Mouse (Mus musculus) frontal cortex, postnatal 36 days (tissue): Measurements from ENCODE around the gene Tbx20.
A peak's percentile ranks its signal among the peaks of the same experiment; 100 is the strongest.

Experiments used
- DNase-seq, 2 experiments: peaks; one replicate each; pipeline ENCODE4 v3.0.0; 2022; ENCODE audit warnings: low spot score in 2 of 2

The Tbx20 gene

DNA sequence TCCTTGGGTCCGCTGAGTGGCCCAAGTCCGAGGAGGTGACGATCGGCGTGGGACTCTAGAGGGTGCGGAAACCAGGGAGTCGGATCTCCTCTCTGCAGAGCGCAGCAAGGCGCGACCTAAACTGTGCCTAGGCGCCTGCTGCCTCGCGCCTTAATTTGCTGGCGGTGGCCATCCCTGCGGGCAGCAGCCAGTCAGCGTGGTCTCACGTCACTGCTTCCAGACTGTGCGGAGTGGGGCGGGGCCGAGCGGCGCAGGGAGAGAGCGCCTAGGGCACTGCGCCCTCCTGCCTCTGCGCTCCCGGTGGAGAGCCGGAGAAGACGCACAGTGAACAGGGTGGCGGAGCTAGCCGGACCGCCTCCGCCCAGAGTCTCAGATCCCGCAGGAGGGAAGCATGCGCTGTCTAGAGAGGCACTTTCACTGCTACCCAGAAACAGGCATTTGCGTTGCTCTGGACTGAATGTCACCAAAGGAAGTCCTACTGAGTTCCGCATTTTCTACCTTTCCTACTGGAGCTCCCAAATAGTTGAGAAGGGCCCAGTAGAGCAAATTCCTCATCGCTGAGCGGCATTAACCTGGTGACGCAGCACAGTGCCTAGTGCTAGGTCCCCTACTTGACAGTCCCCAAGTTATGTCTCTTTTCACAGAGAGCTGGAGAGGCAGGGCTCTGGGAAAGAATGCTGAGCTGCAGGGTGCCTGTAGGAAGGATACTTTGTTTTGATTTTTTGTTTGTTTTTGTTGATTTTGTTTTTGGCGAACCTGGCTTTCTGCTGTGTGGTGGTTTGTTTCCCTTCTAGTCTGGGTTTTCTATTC is at the start of gene Tbx20:
TSS of gene Tbx20 (minus strand) at position 144 of the 810 bp plus-strand sequence.
- no peak for DNase-seq

DNA sequence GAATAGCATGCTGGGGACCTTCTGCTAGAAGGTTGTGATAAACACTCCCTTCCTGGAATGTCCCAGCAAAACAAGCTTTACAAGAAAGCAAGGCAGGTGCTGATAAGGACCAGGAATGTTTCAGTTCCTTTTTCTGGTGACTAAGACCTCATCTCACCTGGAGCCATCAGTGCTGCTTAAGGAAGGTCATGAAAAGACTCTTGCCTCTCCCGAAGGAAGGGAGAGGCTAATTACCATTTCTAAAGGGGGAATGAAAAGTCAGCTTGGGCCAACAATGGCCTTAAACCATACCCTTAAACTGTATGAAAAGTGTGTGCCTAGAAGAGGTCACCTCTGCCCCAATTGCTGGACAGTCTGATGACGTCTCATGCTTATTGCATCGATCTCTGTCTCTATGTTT is 44.4 kb upstream of the Tbx20 start:
- DNase-seq: no peak

DNA sequence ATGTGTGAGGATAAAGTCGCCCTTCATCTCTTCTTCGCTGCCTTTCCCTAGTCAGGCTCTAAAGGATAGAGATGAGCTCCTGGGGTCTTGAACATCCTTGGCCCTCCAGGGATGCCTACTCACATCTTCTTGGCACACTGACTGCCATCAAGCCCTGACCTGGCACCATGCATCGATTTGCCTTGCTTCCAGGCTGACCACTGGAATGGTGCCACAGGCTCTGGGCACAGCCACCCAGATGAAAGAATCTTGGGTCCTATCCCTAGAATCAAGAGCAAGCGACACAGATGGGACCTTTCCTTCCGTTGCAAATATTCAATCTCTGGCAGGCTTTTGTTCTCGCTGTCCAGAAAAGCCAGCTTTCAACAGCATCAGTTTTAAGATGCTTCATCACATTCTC is 38.4 kb upstream of the Tbx20 start:
- no peak for DNase-seq

DNA sequence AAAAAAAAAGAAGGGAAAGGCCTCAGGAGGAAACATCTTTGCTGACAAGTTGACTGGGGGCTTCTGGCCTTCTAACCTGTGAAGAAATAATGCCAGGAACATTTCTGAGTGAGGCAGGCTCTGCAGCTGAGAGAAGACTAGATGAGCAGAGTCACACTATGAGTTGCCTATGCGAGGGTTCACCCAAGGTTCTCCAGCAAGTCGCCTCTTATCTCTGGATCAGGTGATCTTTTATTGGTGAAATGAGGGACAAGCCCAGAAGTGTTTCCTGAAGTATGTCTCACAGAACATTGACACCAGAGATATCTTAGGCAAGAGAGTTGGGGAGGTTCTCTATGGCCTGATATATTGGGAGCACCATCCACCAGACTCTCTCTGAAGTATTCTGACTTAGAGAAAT is 18.0 kb upstream of the Tbx20 start:
- DNase-seq: no peak

DNA sequence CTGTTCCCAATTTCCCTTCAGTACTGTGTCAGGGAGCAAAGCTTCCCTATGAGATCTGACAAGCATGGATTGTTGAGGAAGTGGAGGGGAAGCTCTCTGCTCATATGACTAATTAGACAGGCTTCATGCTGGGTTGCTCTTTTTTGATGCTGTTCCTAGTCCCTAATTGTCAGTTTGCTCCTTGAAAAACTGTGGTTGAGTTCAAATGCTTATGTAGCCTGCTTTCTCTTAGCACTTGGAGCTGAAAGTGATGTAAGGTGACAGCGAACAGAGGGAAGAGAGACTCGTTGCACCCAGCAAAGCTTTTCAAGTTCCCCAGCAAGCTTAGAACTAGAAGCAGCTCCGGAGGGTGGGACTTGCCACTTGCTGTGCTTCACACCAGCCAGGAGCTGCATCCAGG is 15.3 kb upstream of the Tbx20 start:
- no peak for DNase-seq

DNA sequence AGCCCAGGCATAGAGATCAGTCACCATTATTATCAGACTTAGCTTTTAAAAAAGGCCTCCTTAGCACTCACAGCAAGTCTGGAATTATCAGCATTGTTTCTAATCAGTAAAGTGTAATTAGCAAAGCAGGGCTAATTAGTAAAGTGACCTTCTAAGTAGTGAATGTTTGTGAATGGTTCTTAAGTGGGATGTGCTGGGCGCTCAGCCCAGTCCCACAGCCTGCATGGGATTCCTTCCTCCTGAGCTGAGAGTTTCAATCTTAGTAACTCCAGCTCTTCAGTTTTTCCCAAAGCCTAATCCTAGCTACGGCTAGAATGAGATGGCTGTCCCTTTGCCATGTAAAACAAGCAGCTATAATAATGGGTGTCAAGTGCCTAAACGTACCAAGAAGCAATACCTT is 8.2 kb upstream of the Tbx20 start:
- DNase-seq: no peak

DNA sequence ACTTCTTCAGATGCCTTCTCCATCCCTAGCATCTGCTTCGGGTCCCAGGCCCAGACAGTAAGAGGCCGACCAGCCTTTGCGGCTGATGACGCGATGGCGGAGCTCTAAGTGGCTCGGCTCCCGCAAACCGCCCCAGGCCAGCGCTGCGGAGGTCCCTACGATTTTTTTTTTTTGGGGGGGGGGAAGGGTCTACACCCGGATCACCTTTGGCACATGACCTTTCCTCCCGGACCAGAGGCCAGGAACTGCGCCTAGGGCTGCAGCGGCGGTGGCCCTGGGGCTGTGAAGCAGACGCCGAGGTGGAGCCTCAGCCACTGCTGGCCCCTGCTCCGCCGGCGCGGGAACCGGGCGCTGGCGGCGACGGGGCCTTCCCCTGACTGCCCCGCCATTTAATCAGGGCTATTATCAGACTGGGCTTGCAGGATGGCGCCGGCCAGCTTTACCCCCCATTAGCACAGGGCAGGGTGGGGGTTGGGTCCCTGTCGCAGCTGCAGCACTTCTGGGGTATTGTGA is 6.9 kb upstream of the Tbx20 start:
- no peak for DNase-seq

DNA sequence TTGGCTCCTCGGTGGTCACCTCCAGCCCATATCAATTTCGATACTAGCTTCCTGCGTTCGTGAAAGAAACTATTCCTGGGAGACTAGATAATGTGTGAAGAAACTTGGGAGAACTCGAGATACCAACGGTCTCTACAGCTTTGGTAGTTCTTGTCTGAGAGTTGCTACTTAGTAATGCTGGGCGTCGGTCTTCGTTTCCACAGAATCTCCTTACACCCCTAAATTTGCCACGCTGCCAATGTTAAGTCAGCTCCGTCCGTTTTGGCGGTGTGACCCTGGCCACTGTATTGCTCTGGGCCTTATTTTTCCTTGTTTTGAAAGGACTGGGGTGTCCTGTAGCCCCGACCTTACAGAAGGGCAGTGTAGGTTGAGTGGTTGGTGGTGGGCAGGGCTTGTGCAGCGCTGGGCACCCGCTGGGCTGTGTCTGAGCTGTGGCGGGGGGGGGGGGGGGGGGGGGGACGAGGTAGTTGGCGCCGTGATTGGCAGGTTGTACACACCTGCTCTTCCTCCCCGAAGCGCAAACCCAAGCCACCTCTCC is 6.4 kb upstream of the Tbx20 start:
- DNase-seq: peak in 1 of 2 experiments; percentile 4

DNA sequence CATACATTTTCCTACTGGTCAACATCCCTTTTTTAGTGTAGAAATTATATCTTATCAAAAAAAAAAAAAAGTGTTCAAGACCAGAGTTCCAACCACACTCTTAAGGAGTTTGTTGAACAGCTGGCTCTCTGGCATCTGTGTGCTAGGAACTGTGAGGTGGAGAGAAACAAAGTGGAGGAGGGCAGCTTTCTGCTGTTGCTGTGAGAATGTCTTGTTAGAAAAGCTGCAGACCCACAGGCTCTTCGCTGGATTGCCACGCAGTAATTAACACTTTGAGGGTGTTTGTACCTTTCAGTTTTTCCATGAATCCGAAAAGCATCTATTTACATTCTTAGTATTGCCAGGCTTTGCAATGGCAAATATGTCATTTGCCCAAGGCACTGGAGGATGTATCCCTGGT is 5.9 kb upstream of the Tbx20 start:
- no peak for DNase-seq

DNA sequence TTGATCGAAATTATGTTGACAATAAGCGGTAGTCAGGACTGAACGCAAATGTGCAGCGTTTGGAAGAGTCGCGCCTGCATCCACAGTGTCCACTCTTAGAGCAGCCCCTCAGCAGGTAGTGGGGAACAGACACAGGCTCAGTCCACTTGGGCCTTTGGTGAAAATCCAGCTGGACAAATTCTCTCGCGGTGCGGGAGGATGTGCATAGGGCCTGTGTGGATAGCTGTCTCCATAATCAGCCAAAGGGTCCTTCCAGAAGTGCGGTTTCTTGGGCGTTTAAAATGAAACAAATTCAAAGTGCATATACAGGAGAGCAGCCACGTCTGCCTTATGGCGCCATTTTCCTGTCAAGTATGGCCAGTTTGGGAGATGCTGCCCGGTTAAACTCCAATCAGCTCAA is 4.5 kb upstream of the Tbx20 start:
- peak in 1 of 2 experiments; percentile 7 for DNase-seq

DNA sequence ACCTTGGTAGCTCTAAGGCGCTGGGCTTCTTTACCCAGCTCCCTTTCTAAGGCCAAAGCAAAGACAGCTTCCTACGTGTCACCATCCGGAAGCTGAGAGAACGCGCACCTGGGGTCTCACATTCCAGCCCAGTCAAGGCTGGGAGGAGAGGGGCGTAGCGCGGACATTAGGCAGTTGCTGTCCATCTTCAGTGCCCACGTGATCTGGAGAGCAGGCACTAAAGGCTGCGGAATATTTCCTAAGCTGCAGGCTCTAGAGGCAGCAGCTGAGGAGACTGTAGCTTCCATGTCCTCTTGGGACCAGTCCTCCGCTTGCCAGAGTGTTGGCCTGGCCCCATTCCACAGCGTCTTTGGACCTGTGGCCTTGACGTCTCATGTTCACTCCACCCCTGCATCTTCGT is 3.9 kb upstream of the Tbx20 start:
- DNase-seq: peak in 1 of 2 experiments; percentile 9

DNA sequence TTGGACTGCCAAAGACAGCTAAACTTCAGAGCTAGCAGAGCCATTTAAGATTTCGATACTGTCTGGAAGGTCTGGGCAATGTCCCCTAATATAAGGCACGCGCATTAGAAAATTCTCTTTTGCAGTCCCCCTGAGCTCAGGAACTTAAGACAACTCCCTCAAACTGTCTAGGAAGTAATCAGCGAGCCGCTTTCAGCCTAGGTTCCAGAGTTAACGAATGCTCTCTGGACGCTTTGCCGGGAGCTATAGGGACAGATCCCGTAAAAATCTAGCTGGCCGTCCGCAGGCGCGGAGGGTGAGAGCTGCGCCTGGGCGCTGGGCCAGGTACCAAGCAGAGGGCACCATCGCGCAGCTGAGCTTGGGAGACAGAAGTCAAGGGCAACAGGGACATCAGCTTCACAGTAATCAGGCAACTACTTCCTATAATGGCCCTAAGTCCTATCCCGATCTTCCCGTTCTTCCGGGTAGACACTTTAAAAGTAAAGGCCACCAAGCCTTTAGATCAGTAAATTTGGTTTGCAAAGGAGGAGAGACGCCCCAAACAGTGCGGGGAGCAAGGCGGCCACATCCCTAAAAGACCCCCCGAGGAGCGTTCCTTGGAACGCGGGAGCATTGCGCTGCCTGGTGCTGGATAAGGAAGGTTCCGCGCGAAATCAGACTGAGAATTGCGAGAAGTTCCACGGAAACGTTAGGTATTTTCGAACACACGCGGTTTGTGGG is 3.2 kb upstream of the Tbx20 start:
- DNase-seq: peak in 1 of 2 experiments; percentile 14

DNA sequence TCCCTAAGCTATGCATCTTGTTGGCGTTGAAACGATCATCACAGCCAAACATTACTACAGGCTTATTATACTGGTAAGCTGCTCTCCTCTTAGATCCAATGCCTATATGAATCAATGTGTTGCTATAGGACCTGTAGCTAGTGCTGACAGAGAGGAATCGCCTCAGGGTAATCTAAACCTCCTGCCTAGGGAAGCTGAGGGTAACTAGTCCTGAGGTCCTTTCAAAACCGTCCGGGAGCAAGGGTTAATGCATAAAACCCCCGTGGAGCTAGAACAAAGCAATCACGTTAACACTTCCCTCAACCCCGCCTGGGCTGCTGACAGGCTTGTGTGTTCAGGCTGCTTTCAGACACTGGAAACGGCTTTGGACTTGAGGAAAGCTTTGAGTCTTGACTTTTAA is 2.4 kb upstream of the Tbx20 start:
- DNase-seq: peak in 1 of 2 experiments; percentile 2

DNA sequence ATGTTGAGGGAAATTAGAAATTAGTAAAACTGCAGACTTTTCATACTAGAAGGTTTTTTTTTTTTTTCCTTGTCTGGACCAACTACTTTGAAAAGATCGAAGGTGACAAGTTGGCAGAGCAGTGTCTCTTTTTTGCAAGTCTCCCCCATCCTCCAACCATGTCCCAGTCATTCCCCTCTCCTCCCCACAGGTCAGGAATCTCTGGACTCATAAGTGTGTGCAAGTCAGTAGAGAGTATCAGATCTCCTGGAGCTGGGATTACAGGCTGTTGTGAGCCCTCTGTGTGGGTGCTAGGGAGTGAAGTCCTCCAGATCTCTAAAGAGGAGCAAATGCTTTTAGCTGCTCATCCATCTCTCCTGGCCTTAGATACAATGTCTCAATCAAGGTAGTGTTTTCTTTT is 1.5 kb upstream of the Tbx20 start:
- DNase-seq: peak in 1 of 2 experiments; percentile 1

DNA sequence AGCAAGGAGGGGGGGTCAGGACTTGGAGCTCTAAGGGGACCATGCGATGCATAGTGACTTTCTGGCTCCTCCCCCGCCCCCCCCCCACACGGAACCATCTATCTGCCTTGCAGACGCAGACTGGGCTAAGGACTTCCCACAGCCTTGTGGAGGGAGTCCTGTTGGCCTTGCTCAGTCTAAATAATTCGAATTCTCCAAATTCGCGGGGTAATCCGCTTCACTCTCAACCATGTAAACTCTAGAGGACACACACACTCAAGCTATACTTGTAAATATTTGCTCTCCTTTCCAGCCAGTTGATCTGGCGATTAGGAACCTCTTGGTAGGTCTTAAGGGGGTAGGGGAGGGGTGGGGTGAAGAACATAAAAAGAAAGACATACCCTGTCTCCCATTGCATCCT is 898 bp upstream of the Tbx20 start:
- DNase-seq: no peak

DNA sequence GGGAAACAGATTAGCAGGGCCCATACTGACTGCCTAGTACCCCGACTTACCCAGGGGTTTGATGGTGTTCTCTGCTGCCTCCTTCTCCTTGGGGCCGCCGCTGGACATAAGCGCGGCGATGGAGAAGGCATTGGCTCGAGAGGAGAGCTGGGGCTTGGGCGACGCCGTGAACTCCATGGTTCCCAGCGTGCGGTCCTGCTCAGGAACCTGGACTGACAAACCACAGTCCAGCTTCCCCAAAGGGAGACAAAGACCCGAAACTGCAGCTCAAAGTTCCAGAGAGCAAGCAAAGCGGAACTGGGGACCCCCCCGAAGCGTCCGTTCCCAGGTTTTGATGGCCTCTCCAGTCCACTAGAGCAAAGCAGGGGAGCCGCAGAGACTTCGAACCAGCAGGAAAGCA is 434 bp downstream of the Tbx20 start:
- DNase-seq: no peak

DNA sequence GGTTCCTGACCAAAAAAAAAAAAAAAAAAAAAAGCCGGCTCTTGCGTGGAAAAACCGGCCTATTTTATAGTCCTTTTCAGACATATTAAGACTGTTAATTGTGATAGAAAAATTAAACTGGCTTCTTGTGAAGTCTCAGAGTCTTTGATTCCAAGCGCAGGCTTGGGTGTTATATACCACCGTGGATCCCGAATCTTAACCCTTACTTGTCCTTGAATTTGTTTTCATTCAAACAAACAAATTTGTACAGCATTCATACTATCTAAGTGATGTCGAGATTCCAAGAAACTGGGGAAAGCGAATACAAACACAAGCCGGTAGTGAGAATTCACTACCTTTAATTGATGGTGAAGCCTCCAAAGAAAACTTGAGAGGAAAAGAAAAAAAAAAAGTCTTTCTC is 932 bp downstream of the Tbx20 start:
- peak in 1 of 2 experiments; percentile 4 for DNase-seq

DNA sequence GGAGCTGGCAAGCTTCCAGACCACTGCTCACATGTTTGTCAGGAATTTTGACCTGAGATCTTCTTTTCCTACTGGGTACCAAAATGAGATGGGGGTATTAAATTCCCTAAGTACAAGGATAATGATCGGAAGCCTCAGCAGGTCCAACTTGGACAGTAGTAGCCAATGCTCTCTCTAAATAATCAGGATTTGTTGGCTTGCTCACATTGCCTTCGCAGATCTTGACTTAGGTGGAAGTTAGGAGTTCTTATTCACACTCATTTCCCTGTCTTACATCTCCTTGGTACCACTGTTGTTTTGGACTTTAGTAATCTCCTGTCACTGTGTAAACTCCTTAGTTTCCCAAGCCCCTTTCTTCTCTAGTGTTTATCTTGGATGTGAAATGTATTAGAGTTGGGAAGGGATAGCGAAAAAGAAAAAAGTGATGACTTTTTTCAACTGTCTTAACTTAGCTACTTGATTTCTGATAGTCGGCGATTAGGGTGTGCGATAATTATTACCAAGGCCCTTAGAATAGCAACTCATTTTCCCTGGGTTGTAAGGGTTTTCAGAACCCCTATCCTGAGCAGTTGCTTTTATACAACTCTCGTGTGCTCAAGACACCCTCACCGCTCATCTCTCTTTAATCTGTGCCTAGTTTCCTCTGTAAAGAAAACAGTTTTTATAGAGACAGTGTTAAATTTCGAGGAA is 1.5 kb downstream of the Tbx20 start:
- peak in 1 of 2 experiments; percentile 4 for DNase-seq

DNA sequence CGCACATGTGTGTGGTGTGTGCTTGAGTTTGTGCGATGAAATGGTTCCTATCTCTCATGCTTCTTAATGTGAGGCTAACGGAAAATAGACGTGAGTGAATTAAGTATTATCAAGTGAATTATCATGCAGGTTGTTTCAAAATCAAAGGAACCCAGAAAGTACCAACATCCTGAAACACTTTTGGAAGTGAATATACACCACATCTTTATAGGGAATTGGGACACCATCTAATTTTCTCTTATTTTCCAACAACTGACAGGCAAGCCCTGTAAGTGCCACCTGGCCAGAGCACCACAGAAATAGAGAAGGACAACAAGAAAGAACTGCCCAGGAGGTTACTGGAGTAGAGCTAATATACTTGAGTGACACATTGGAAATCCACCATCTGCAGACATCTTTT is 2.4 kb downstream of the Tbx20 start:
- no peak for DNase-seq

DNA sequence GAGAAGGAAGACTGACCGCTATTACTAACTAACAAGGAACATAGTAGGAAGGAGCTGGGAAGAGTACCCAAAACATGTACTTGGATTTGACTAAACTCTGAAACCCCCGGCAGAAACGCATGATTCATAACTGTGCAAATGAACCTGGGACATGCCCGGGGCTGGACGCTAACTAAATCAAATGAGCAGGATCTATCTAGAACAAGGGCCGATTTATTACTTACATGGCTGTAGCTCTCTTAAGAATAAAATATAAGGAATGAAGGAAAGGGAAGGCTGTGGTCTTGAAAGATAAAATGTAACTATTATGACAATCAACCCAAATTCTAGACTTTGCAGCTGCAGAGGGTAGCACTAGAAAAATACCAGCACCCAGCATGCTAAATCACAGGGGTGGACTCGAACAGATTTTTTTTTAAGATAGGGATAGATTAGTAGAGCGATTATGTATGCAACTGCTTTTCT is 3.1 kb downstream of the Tbx20 start:
- peak in 1 of 2 experiments; percentile 20 for DNase-seq

DNA sequence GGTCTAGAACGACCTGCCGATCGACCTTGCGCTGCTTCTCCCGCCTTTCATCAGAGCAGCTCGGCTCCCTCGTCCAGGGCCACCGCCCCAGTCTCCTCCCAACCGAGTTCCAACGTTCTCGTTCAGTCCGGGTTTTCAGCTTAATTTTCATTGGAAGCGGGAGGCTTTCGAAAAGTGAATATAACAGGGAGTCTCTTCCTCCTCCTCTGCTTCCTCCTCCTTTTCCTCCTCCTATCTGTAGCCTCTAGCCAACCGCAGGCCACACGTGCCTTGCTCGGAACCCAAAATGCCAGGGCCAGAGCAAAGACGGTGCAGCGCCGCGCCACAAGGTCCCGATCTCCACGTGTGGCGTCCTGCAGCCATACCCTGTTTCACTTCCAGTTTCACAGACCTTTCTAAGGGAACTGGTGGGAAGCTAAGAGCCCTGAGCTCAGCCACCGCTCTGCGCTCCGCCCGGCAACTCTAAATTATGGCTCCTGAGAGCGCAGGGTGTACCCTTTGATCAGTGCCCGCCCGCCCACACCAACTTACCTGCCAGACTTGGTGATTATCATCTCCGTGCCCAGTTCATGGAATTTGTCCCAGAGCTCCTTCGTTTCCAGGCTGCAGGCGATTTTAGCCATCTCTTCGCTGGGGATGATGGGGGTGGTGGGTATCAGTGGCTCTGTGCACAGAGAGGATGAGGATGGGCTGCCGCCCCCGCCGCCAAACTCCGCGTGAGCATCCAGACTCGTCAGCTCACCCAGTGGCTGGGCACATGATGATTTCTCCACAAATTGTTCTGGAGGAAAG is 3.8 kb downstream of the Tbx20 start:
- DNase-seq: no peak
